Mouse (Mus musculus) CH12.LX (cell line): ENCODE measurements around the gene Gm20708.

Experiments
- CHD2 ChIP-seq: IDR thresholded peaks from 2 replicates; pipeline ENCODE4 v1.6.1; 2011; ENCODE audit warnings: low read length, improper control_type of control experiment
- CTCF ChIP-seq, 2 experiments: IDR thresholded peaks in 1 of 2; conservative IDR thresholded peaks in 1 of 2; 2 replicates each; pipeline ENCODE4 v1.5.1; 2011 to 2012; ENCODE audit warnings: low read depth in 2 of 2, low read length in 2 of 2, improper control_type of control experiment in 1 of 2, inconsistent platforms in 1 of 2, mild to moderate bottlenecking in 1 of 2, moderate library complexity in 1 of 2
- EP300 ChIP-seq: IDR thresholded peaks from 2 replicates; pipeline ENCODE4 v1.6.1; 2011; ENCODE audit warnings: low read length, improper control_type of control experiment
- MAFK ChIP-seq: IDR thresholded peaks from 2 replicates; pipeline ENCODE4 v1.6.1; 2011; ENCODE audit warnings: low read length, improper control_type of control experiment; ENCODE audit not compliant: insufficient replicate concordance
- MAZ ChIP-seq: IDR thresholded peaks from 2 replicates; pipeline ENCODE4 v1.6.1; 2012; ENCODE audit warnings: low read depth, mild to moderate bottlenecking, inconsistent platforms, low read length, improper control_type of control experiment, moderate library complexity
- MYC ChIP-seq: IDR thresholded peaks from 2 replicates; pipeline ENCODE4 v1.6.1; 2011; ENCODE audit warnings: low read depth, mild to moderate bottlenecking, improper control_type of control experiment, low read length
- POLR2A ChIP-seq: IDR thresholded peaks from 2 replicates; pipeline ENCODE4 v1.6.1; 2011; ENCODE audit warnings: low read depth, mild to moderate bottlenecking, improper control_type of control experiment, low read length
- TBP ChIP-seq: conservative IDR thresholded peaks from 2 replicates; pipeline ENCODE4 v1.6.1; 2011; ENCODE audit warnings: low read depth, low read length, improper control_type of control experiment
- TCF12 ChIP-seq: IDR thresholded peaks from 2 replicates; pipeline ENCODE4 v1.6.1; 2014; ENCODE audit warnings: low read depth, mild to moderate bottlenecking, inconsistent platforms, low read length, improper control_type of control experiment

DNA sequence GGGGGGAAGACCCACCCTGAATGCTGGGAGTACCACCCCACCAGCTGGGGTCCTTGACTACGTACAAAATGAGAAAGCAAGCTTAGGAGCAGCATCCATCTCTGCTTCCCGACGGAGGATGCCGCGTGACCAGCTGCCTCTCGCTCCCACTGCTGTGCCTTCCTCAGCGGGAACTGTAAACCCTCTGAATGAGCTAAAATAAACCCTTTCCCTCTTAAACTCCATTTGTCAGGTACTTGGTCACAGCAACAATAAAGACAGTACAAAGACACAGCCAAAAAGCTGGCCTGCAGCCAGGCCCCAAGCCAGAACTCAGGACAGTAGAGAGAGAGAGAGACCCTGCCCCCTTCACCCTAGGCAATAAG lies 39.8 kb upstream of the Gm20708 start:
- TF ChIP-seq POLR2A = no peak
- no peak for TF ChIP-seq TCF12
- TF ChIP-seq EP300 = no peak
- no peak for TF ChIP-seq MAFK
- TF ChIP-seq MYC = no peak
- no peak for TF ChIP-seq CTCF (conservative IDR thresholded peaks at IDR 0.05 in 1 of 2, IDR thresholded peaks at IDR 0.05 in 1 of 2; ENCODE audit: low read depth in 2 of 2, low read length in 2 of 2)
- no peak for TF ChIP-seq MAZ
- TF ChIP-seq TBP = no peak
- TF ChIP-seq CHD2 = no peak
